Mouse (Mus musculus): ENCODE data around the gene Crtam.

Crtam gene

DNA sequence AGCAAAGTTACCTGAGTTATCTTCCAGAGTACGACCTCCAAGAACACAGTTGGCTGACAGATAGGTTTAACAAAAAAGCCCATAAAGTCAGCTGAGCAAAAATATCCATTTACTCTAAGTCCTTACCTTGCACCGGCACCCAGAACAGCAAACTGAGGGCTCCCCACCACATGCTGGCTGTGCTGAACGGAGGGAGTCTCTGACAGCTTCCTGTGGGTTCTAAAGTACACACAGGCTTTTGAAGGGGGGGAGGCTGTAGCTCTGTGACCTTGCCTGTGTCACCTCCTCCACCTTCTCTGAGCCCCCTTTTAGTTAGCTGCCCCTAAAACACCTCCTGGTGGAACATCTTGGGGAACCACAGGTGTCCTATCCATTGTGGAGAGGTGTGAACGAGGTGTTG is at the start of gene Crtam:
Crtam (minus strand) TSS at position 214 of the 400 bp plus-strand sequence.
- DNase-seq (ENCODE audit: low spot score in 2 of 2) = no peak

DNA sequence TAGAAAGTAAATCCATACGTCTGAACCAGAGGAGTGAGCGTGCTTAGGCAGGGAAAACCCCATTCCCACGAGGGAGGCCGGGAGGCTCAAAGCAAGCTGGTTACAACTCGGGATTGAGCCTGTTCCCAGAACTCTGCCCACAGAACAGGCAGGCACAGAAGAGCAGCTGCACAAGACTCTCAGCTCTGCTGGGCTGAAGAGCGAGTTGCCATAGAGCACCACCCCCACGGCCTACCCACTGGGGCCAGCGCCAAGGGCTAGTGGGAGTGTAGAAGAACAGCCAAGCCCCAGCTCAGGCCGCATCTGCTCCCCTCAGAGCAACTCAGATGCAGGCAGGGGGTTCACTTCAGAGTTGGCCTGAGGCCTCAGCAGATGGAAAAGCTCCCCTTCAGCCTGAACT is 49.7 kb upstream of the Crtam start:
- DNase-seq (ENCODE audit: low spot score in 2 of 2) = peak; percentile 72 to 85

- no peak for DNase-seq (ENCODE audit: low spot score in 2 of 2)
Observed at GRCm38 (mm10) chr9:41053478-41053877, 49.0 kb upstream of the Crtam start.

DNA sequence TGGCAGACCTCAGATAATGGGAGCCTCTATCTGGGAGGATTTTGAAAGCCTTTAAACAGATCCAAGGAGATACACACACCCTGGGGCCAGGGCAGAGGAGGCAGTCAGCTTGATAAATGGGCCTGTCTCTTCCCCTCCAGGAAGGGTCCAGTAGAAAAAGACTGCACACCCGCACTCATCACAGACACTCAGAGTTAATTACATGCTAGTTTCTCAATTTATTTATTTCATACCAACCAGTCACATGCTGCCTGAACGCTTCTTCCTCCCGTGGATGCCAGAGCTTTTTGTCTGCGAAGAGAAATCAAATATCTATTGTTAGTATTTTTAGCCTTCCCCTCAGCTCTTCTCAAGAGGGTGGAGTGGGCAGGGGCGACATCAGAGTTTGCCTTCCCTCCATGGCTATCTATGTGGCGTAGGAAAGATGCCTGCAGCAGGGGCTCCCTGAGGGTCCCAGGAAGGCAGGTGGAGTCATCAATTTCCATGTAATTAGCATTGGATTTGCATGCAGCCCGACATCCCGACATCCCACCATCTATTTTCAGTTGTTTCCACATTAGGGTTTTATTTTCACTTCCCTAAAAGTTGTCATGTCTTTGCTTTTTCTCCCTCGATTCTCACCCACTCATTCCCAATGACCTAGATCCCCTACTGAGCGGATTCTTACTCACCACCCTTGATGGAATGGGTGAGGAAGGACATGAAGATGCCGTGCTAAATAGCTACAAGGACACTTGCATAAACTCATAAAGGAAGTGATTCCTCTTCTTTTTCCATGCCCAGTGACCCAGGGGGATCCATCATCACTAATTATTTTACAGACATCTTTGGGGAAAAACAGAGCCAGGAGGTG is 46.9 kb upstream of the Crtam start:
- no peak for DNase-seq (ENCODE audit: low spot score in 2 of 2)

GRCm38 (mm10) chr9:41050331-41051079 is 46.1 kb upstream of the Crtam start:
- DNase-seq (ENCODE audit: low spot score in 2 of 2) = no peak

DNA sequence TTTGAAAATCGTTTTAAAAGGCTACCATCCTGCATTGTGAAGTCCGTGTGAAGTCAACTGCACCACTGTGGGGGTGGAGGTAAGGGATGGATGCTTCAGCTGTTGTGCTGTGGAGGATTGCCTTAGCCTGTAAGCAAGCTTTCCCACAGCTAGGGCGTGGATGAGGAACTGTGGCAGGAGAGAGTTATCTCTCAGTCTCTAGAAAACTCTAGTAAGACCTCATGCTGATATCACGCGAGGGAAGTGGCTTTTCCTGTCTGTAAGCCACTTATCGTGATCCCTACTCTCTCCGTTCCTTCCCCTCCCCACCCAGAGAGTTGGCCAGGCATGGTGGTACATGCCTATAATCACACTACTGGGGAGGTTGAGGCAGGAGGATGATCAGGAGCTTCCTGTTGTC is 44.9 kb upstream of the Crtam start:
- no peak for DNase-seq (ENCODE audit: low spot score in 2 of 2)

- DNase-seq (ENCODE audit: low spot score in 2 of 2) = no peak
Observed at GRCm38 (mm10) chr9:41048820-41049219, 44.4 kb upstream of the Crtam start.

- no peak for DNase-seq (ENCODE audit: low spot score in 2 of 2)
Observed at GRCm38 (mm10) chr9:41048216-41048615, 43.8 kb upstream of the Crtam start.

GRCm38 (mm10) chr9:41047654-41048053 is 43.2 kb upstream of the Crtam start:
- DNase-seq (ENCODE audit: low spot score in 2 of 2) = no peak

DNA sequence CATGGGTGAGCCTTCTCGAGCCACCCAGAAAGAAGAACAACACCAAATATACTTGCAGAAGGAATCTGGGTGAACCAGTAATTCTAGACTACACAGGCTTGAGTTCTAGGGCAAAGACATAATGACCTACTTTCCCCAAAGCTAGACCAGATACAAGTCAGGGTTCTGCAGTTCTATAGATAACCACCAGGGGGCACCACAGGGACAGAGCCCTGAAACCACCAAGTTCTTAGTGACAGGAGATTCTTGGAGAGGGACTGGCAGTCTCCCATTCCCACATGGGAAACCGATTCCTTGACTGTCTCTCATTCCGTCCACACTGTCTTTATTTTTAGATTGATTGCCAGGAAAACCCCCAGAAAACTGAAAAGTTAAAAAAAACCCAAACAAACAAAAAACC is 40.2 kb upstream of the Crtam start:
- DNase-seq (ENCODE audit: low spot score in 2 of 2) = peak; percentile 74 to 83

DNA sequence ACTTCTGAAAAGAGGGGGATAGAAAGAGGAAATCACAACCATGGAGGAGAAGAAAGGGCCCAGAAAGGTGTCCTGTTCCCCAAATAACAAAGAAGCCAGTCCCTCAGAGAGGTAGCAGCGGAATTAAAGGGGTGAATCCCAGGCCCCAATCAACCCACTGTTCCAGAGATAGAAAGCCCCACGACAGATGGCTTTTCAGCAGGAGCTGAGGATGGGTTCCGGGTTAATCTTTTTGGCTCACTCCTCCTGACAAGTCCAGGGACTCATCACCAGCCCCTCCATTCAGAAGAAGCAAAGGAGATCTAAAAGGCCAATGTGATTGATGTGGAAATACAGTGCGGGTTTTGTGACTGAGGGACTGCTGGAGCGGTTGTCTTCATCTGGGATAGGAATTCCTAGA is 39.2 kb upstream of the Crtam start:
- DNase-seq (ENCODE audit: low spot score in 2 of 2) = no peak

DNA sequence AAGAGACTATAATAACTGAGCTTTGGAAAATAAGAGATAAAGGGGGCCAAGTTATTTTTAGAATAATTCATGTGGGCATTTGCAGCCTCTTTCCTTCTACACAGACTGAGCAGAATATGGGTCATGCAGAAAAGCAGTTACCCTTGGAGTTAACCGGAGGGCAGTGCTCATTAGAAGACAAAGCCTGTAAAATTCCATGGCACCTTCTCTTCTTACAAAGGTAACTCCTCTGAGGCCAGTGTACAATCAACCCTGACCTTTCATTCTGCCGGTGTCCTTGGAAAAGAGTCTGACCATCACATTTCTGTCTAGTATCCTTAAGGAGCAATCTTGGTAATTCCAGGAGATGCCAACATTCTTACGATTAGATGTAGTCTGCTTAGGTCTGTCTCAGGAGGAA is 37.0 kb upstream of the Crtam start:
- DNase-seq (ENCODE audit: low spot score in 2 of 2) = no peak

DNA sequence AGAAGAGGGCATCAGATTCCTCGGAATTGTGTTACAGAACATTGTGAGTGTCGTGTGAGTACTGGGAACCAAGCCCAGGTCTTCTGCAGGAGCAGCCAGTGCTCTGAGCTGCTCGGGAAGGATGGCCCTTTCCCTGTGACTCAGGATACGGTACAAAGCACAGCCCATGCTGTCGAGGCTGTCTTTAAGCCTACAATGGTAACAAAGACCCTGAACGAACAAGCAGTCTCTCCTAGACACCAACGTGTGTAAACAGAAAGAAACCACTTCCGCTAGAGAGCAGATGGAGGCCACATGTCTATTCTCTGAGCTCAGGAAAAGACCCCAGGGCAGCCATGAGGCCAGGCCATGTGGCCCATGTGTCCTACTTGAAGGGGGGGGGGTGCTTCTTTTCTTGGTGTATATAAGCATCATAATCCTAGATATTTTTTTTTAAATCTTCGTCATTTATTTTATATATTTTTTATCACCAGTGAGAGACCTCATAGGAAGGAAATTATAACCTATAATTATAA is 33.8 kb upstream of the Crtam start:
- no peak for DNase-seq (ENCODE audit: low spot score in 2 of 2)

DNA sequence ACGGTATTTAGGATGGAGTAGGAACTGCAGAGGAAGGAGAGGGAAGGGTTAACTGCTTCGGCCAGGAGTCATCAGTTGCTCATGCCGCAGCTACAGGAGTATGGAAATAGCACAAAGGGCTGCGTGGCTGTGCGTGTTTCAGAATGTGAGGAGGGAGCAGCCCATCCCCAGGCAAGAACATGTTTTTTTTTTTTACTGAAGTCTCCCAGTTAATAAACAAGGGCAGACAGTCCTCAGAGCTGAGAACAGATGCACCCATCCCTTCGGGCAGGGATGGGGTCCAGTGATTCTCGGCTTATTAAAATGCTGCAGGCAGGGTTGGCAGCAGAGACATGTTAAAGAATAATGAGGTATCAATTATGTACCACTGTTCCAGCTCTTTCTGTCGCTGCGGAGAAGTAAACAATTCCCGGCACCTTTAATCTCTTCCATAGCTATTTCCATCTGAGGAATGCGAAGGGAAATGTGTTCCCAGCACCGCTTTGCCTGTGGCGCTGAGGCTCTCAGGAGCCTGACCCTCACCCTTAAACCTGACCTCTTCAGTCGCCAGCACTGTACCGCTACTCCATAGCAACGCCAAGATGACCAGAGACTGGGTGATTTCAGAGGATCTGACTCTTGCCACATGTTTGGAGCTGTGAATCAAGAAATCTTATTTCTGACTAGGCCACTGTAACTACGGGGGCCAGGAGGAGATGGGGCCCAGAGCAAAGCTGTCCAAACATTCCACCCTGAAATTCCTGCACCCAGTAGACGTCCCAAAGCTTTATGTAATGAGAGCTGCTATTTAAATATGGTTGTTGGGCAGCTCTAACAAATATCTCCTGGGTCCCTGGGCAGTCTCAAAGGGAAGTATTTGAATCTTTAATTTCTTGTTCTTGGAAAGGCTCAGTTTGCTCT is 27.4 kb upstream of the Crtam start:
- DNase-seq (ENCODE audit: low spot score in 2 of 2) = no peak

- DNase-seq (ENCODE audit: low spot score in 2 of 2) = no peak
Observed at GRCm38 (mm10) chr9:41029827-41030226, 25.4 kb upstream of the Crtam start.

DNA sequence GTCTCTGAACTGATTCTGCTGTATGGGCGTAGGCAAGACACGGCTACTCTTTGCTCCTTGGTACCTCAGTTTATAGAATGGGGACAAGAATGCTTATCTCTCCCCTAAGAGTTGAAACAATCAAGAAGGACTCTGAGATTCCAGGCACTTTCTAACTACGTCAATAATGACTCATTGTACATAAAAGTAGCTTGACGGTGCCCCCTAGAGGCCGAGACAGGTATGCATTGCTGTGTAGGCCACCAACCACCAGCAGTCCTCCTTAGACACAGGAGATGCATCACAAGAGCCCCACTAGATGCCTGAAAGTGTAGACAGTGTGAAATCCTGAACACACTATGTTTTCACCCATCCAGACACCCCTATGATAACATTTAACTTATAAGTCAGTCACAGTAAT is 24.0 kb upstream of the Crtam start:
- DNase-seq (ENCODE audit: low spot score in 2 of 2) = peak in 1 of 2 experiments; percentile 54

GRCm38 (mm10) chr9:41021690-41022089 is 17.3 kb upstream of the Crtam start:
- DNase-seq (ENCODE audit: low spot score in 2 of 2) = no peak

GRCm38 (mm10) chr9:41020486-41020885 is 16.1 kb upstream of the Crtam start:
- no peak for DNase-seq (ENCODE audit: low spot score in 2 of 2)

DNA sequence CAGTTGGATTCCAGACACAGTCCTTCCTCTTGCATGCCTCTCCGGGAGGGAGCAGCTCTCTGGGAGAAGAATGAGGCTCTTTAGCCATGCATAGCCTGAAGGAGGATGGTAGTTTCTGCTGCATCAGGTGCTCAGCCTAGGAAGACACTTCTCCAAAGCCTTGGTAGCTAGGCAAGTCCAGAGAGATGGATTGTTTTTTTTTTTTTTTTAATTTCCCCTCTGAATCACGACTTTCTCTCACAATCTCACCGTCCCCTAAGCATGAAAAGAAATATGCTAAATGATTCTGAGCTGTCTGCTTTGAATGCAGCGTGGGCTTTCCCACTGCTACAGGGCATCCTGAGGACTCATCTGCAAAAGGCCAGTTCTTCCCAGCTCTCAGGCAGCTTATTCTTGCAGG is 10.1 kb upstream of the Crtam start:
- DNase-seq (ENCODE audit: low spot score in 2 of 2) = no peak

DNA sequence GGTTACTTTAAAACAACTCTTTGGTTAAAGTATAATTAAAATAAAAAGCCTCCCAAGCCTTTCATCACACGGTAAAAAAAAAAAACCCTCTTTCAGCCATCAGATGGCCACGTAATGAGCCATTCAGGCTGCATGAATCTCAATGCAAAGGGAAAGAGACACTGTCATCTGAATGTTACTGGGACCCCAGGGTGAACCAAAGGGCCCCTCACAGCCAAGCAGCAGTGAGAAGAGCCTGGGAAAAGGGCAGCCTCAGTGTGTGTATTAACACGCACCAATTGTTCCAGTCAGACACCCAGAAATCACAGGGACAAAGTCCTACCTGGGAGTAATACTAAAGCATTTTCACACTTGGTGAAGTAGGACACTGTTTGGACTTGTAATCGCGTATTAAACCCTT is 8.0 kb upstream of the Crtam start:
- no peak for DNase-seq (ENCODE audit: low spot score in 2 of 2)

DNA sequence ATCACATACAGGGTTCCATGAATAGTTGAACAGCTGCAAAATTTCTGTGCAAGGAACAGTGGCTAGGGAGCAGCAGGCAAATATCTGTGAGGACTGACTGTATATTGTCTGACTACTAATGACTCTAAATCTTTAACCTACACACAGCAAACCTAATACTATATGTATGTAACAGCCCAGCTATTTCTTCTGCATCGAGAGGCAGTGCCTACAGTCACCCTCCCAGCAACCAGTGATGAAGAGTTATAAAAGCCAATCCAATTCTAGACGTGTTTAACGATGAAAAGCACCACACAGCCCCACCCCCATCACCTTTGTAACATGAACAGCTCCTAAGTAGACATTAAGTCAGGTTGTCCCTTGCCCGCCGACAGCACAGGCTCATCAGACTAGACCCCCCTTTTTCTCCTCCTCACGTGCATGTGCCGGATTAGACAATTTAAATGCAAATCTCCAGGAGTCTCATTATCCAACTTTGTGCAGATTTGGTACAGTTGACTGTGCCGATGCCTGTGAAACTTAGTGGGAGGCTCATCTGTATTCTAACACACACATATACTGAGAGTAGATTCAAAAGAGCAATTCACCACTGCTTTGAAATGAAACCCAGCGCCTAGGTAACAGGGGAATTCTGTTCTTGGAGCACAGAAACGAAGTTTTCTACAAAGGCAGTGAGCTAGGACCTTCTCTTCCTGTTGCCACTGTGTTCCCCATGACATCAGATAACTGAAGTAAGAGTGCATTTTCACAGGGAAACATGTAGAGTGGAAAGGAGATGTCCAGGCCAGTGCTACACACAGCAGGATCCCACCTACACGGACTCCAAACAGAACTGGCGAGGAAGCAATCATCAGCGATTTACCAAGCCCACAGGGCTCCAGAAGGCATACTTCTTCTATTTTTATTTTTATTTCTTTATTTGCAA is 7.3 kb upstream of the Crtam start:
- DNase-seq (ENCODE audit: low spot score in 2 of 2) = peak; percentile 25 to 38

All from frontal cortex, postnatal 10 days (tissue).